Mouse (Mus musculus): ENCODE measurements around the gene Gm5346. TPM values are rescaled to one million over a fixed set of nuclear protein-coding genes. Genes with fewer than 3 reads are reported as not detected.

Gene Gm5346
- not detected for polyA plus RNA-seq (2017; shearing (Covaris generic))

DNA sequence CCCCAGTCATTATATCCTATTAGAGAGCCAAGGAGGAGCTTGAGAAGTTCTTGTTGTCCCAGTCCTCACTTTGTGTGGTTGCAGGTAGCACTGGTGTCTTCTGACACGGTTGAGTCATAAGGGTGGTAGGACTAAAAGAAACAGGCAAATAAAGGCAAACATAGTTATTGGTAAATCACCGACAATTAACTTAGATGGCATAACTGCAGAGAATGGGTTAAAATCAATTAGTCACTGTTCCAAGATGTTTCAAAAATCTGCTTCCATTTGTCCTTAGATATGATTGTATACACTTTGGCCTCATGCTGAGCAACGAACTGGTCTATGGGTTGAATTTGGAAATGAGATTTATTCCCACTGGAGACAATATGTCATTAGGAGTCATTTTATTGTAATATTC lies at the start of gene Gm5346:
Gene Gm5346, minus strand, starts transcription at position 101 of the 400 bp plus-strand sequence.

DNA sequence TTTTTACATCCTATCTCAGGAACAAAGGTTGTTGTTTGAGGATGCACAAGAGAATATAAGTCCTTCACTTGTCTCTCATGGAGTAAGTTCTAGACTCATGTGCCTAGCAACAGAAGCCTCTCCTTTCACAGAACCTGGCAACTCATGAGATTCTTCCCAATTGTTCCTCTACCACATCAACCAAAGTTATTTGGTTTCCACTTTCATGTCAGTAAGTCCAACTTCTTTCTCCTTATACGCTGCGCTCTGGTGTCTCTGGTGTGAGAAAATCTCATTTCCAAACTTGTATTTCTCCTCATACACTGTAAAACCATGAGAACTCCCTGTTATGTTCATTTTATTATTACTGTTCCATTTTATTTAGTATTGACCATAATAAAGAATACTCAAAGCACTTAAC lies 50.5 kb downstream of the Gm5346 start, which contains the start of gene Adam26a:
Gene Adam26a, minus strand, starts transcription at position 101 of the 400 bp plus-strand sequence.

Other genes starting within 250 kb of the Gm5346 start
- not detected for gene Adam26b, start 99.2 kb downstream of the Gm5346 start, polyA plus RNA-seq (2017; shearing (Covaris generic))
- gene Adam26a, start 50.6 kb downstream of the Gm5346 start, polyA plus RNA-seq (2017; shearing (Covaris generic)): not detected
- gene Adam34, start 82.8 kb upstream of the Gm5346 start, polyA plus RNA-seq (2017; shearing (Covaris generic)): 1 to 10 TPM in 1 of 2 experiments, not detected in 1; 3.7 TPM

All from inflammation-experienced regulatory T-cells (primary cell).